Mouse (Mus musculus) liver, embryonic 15.5 days (tissue): ENCODE measurements at regions not wholly inside any gene's neighbourhood (a gene's known extent, or its start where the extent isn't known, plus 50 kb on each side); places are given as distances from the start of the nearest gene placed in this dataset.

Experiments
- ATAC-seq: fragments of 200-750 bp; cut with Nextera tagmentation; 2 replicates; pipeline ENCODE4 v1.8.0; 2017; ENCODE audit warnings: moderate number of reproducible peaks, mild to moderate bottlenecking, moderate library complexity; ENCODE audit not compliant: insufficient read depth
- H3K27ac ChIP-seq: fragments of 300-500 bp; sonication (generic); replicated peaks from 2 replicates; pipeline ENCODE4 v1.5.1; 2015; ENCODE audit warnings: mild to moderate bottlenecking, inconsistent platforms
- H3K27me3 ChIP-seq: fragments of 300-500 bp; sonication (generic); 2 replicates; pipeline ENCODE4 v1.6.1; 2015; ENCODE audit warnings: mild to moderate bottlenecking, inconsistent platforms
- H3K36me3 ChIP-seq: fragments of 300-500 bp; sonication (generic); replicated peaks from 2 replicates; pipeline ENCODE4 v1.6.1; 2015; ENCODE audit warnings: moderate library complexity, mild to moderate bottlenecking, inconsistent platforms
- H3K4me1 ChIP-seq: fragments of 300-500 bp; sonication (generic); replicated peaks from 2 replicates; pipeline ENCODE4 v1.6.1; 2015; ENCODE audit warnings: inconsistent platforms
- H3K4me2 ChIP-seq: fragments of 300-500 bp; sonication (generic); 2 replicates; pipeline ENCODE4 v1.6.1; 2015; ENCODE audit warnings: moderate library complexity, mild to moderate bottlenecking, inconsistent platforms
- H3K4me3 ChIP-seq: fragments of 300-500 bp; sonication (generic); replicated peaks from 2 replicates; pipeline ENCODE4 v1.5.1; 2015; ENCODE audit warnings: mild to moderate bottlenecking, inconsistent platforms
- H3K9ac ChIP-seq: fragments of 300-500 bp; sonication (generic); 2 replicates; pipeline ENCODE4 v1.6.1; 2015; ENCODE audit warnings: moderate library complexity, mild to moderate bottlenecking, inconsistent platforms
- H3K9me3 ChIP-seq: fragments of 300-500 bp; sonication (generic); replicated peaks from 2 replicates; pipeline ENCODE4 v1.6.1; 2016; ENCODE audit warnings: inconsistent platforms
- WGBS: fragments of 180-500 bp; shearing (Covaris S2); methylation state at CpG from one replicate; pipeline ENCODE4 v1.1.7; 2015; ENCODE audit warnings: mixed read lengths; ENCODE audit not compliant: insufficient replicate concordance; 5-methylcytosine and 5-hydroxymethylcytosine counted together

GRCm38 (mm10) chr1:35838625-35839024, 229.6 kb upstream of the Hs6st1 start:
- Histone ChIP-seq H3K36me3 (no peaks in the 10 kb centered on the region), H3K4me2 (no peak overlapping the region), H3K9me3 (no peaks in the 10 kb centered on the region), H3K4me3 (no peak overlapping the region), H3K4me1 (no peaks in the 10 kb centered on the region), H3K27ac (no peak overlapping the region), H3K27me3 (no peaks in the 10 kb centered on the region), H3K9ac (no peak overlapping the region)
- WGBS = 62% methylated on average over 3 of the region's 3 CpGs
- ATAC-seq = no peak

GRCm38 (mm10) chr1:35839446-35839845, 228.8 kb upstream of the Hs6st1 start:
- H3K4me2 ChIP-seq = no peak overlapping the region
- no peaks in the 10 kb centered on the region for H3K9me3 ChIP-seq
- no peak overlapping the region for H3K4me3 ChIP-seq
- no peaks in the 10 kb centered on the region for H3K36me3 ChIP-seq
- no peak overlapping the region for H3K9ac ChIP-seq
- ATAC-seq = no peak
- no peaks in the 10 kb centered on the region for H3K27me3 ChIP-seq
- H3K4me1 ChIP-seq = no peaks in the 10 kb centered on the region
- WGBS = 48% methylated on average over 6 of the region's 6 CpGs
- H3K27ac ChIP-seq = no peak overlapping the region

GRCm38 (mm10) chr1:35841626-35842025, 226.6 kb upstream of the Hs6st1 start:
- no peak overlapping the region for H3K9ac ChIP-seq
- H3K36me3 ChIP-seq = no peaks in the 10 kb centered on the region
- ATAC-seq = no peak
- H3K4me2 ChIP-seq = no peak overlapping the region
- WGBS = 60% methylated on average over 2 of the region's 2 CpGs
- H3K9me3 ChIP-seq = no peaks in the 10 kb centered on the region
- no peaks in the 10 kb centered on the region for H3K27me3 ChIP-seq
- no peaks in the 10 kb centered on the region for H3K4me1 ChIP-seq
- no peak overlapping the region for H3K27ac ChIP-seq
- H3K4me3 ChIP-seq = no peak overlapping the region

- WGBS = 56% methylated on average over 4 of the region's 4 CpGs
- no peaks in the 10 kb centered on the region for H3K27me3 ChIP-seq
- no peaks in the 10 kb centered on the region for H3K4me1 ChIP-seq
- no peaks in the 10 kb centered on the region for H3K9me3 ChIP-seq
- no peaks in the 10 kb centered on the region for H3K36me3 ChIP-seq
- no peak for ATAC-seq
- no peak overlapping the region for H3K4me3 ChIP-seq
- no peak overlapping the region for H3K9ac ChIP-seq
- no peak overlapping the region for H3K27ac ChIP-seq
- no peak overlapping the region for H3K4me2 ChIP-seq
Observed at GRCm38 (mm10) chr1:35842707-35843106, 225.5 kb upstream of the Hs6st1 start.

DNA sequence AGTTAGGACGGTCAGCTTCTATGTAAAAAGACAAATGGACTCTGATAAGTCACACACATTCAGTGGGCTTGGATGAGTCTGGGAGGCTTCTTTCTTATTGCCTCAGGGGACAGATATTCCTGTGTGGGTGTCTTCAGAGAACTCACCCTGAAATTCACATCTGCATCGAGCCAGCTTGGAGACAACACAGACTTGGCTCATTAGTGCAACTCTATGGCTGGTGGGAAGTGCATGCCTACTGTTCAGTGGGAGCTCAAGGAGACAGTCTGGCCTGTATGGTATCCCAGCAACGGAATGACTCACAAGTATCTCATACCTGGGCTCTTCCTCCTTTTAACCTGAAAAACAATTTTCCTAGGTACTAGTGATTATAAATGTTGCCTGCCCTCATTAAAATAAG, 224.6 kb upstream of the Hs6st1 start:
- Histone ChIP-seq H3K27me3 (no peaks in the 10 kb centered on the region), H3K36me3 (no peaks in the 10 kb centered on the region), H3K9ac (no peak overlapping the region), H3K4me1 (no peaks in the 10 kb centered on the region), H3K27ac (no peak overlapping the region), H3K4me2 (no peak overlapping the region), H3K9me3 (no peaks in the 10 kb centered on the region), H3K4me3 (no peak overlapping the region)
- WGBS = 64% methylated on average over 3 of the region's 3 CpGs
- ATAC-seq = no peak

DNA sequence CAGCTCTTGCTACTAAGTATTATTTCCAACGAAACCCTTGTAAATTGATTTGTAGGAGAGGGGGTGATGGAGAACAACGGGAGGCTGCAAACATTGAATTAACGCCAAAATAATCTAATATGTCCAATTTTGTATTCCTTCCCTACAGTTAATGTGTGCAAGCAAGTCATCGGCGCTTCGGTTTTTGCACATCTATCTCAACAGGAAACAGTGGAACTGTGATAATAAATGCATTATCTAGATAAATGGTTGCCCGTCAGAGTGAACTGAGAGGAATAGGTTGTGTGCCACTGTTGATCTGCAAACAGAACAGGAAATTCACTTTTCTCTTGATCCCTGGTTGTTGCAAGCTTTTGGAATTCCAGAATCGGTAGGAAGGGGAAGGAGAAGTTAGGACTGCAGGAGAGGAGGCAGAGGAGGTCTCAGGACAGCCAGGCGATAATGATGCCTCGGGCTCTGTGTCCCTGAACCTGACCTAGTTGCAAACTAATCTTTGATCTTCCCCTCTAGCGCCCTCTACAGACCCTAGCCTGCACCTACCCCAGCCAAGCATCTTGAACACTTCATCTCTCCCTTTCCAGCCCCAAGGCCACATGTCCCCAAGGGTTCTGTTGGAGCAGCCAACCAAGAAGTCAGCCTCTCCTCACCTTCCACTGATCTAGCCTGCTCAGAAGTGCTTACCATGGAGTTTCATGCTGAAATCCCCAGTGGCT, 221.8 kb upstream of the Hs6st1 start:
- H3K9me3 ChIP-seq = no peaks in the 10 kb centered on the region
- H3K9ac ChIP-seq = no peak overlapping the region
- H3K4me2 ChIP-seq = no peak overlapping the region
- no peak overlapping the region for H3K4me3 ChIP-seq
- H3K36me3 ChIP-seq = no peaks in the 10 kb centered on the region
- H3K27ac ChIP-seq = no peak overlapping the region
- no peak for ATAC-seq
- no peaks in the 10 kb centered on the region for H3K4me1 ChIP-seq
- no peaks in the 10 kb centered on the region for H3K27me3 ChIP-seq
- WGBS = 31% methylated on average over 11 of the region's 11 CpGs

DNA sequence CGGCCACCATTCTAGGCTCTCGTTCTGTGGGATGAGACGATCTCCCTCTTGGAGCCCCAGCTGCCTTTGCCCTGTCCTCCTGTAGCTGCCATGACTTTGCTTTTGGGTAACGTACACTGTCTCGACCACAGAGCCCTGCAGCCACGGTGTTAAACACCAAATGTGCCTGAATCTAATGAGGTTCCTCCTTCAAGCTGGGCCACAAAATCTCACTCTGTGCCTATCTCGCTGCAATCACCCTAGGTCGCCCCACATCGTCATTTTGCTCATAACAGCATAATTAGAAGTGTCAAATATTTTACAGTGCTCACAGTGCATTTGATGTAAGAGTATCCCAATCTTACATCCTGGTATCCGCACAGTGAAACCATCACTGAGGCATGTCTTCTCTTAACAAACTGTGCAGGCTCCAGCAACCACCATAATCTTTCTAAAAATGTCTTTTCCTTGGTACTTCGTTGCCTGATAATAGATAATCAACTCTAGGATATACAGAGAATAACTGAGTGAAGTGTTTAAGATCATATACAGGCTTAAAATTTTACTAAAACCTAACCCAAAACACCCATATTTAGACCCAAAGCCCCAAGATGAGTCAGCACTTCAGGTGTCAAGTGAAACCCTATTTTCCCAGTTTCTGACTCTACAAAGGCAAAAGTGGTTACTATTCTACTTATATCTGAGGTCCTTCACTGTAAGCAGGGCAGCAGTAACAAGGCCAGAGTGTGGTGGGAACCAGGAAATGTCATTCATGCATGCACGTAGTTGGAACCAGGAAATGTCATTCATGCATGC, 219.8 kb upstream of the Hs6st1 start:
- no peak overlapping the region for H3K4me2 ChIP-seq

GRCm38 (mm10) chr1:35849406-35850190, 218.6 kb upstream of the Hs6st1 start:
- 66% methylated on average over 11 of the region's 11 CpGs for WGBS
- no peaks in the 10 kb centered on the region for H3K36me3 ChIP-seq
- no peaks in the 10 kb centered on the region for H3K27me3 ChIP-seq
- no peaks in the 10 kb centered on the region for H3K9me3 ChIP-seq
- H3K4me2 ChIP-seq = no peak overlapping the region
- no peak overlapping the region for H3K4me3 ChIP-seq
- H3K9ac ChIP-seq = no peak overlapping the region
- ATAC-seq = no peak
- no peaks in the 10 kb centered on the region for H3K4me1 ChIP-seq
- H3K27ac ChIP-seq = no peak overlapping the region

More for the DNA sequence above, 219.8 kb upstream of the Hs6st1 start:
- ATAC-seq = no peak
- 50% methylated on average over 12 of the region's 12 CpGs for WGBS
- no peaks in the 10 kb centered on the region for H3K9me3 ChIP-seq
- H3K4me1 ChIP-seq = no peaks in the 10 kb centered on the region
- H3K4me3 ChIP-seq = no peak overlapping the region
- no peaks in the 10 kb centered on the region for H3K27me3 ChIP-seq
- H3K27ac ChIP-seq = no peak overlapping the region
- no peaks in the 10 kb centered on the region for H3K36me3 ChIP-seq
- no peak overlapping the region for H3K9ac ChIP-seq

DNA sequence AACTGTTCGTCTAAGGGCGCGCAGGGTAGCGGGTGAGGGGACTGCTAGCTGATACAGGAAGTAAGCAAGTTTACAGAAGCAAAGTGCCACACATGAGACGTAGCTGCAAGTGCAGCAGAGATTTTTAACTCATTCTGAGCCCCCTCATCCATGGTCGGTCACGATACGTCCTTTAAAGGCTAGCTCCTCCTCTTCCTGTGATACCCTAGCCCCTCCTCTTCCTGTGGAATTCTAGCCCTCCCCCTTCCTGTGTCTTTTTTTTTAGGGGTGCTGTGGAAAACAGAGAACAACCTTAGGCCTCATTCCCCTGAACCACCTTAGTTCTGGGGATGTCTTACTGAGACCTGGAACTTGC, 218.0 kb upstream of the Hs6st1 start:
- ATAC-seq = no peak
- Histone ChIP-seq H3K27me3 (no peaks in the 10 kb centered on the region), H3K9ac (no peak overlapping the region), H3K4me3 (no peak overlapping the region), H3K9me3 (no peaks in the 10 kb centered on the region), H3K4me1 (no peaks in the 10 kb centered on the region), H3K4me2 (no peak overlapping the region), H3K27ac (no peak overlapping the region), H3K36me3 (no peaks in the 10 kb centered on the region)
- 69% methylated on average over 8 of the region's 8 CpGs for WGBS

DNA sequence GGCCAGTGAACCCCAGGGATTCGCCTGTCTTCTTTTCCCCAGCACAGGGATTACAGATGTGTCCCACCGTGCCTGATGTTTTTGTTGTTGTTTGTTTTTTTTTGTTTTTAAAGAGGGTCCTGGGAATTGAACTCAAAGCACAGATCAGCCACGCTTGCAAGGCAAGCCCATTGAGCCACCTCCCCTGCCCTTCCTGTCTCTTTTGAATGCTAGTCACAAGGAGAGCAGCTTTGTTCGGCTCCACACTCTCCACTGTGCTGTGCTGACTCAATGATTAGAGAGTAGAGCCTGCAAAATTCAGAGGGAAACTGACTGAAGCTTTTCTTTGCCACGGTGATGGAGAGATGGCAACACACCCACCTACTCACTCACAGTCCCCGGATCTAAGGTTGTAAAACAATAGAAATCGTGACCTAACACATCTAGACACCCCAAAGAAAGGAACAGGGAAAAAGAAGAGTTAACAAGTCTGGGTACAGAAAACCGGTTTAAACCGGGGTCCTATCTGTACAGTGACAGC, 217.6 kb upstream of the Hs6st1 start:
- 58% methylated on average over 9 of the region's 9 CpGs for WGBS
- no peaks in the 10 kb centered on the region for H3K27me3 ChIP-seq
- ATAC-seq = no peak
- H3K9ac ChIP-seq = no peak overlapping the region
- H3K4me1 ChIP-seq = no peaks in the 10 kb centered on the region
- H3K27ac ChIP-seq = no peak overlapping the region
- no peak overlapping the region for H3K4me3 ChIP-seq
- no peaks in the 10 kb centered on the region for H3K9me3 ChIP-seq
- no peaks in the 10 kb centered on the region for H3K36me3 ChIP-seq
- H3K4me2 ChIP-seq = no peak overlapping the region
